Mouse (Mus musculus) ES-E14 (cell line): ENCODE data around the gene Gprc5a. TPM values are rescaled to one million over a fixed set of nuclear protein-coding genes. Genes with fewer than 3 reads are reported as not detected.

Source experiments
- DNase-seq: peaks from one replicate; pipeline ENCODE4 v3.0.0-alpha.2; 2013; ENCODE audit warnings: low read depth, low spot score
- H3K27ac ChIP-seq: 2 replicates; pipeline ENCODE4 v1.5.1; 2012; ENCODE audit warnings: low read depth, mild to moderate bottlenecking, low read length, moderate library complexity, mixed read lengths; ENCODE audit not compliant: poor library complexity, insufficient read depth, severe bottlenecking
- H3K36me3 ChIP-seq: 2 replicates; pipeline ENCODE4 v1.6.1; 2012; ENCODE audit warnings: mild to moderate bottlenecking, low read length, moderate library complexity, mixed read lengths; ENCODE audit not compliant: control insufficient read depth, poor library complexity, insufficient read depth, severe bottlenecking
- H3K4me1 ChIP-seq, 2 experiments: fragments of 150-350 bp in 1 of 2; sonication (generic) in 1 of 2; 2 replicates each; pipeline ENCODE4 v1.6.1; 2012; ENCODE audit warnings: low read length in 2 of 2, mild to moderate bottlenecking in 1 of 2, mixed read lengths in 1 of 2; ENCODE audit not compliant: control insufficient read depth in 2 of 2, insufficient read depth in 2 of 2, poor library complexity in 1 of 2
- H3K4me3 ChIP-seq, 2 experiments: fragments of 150-350 bp in 1 of 2; sonication (generic) in 1 of 2; 2 replicates each; pipeline ENCODE4 v1.5.1; 2012; ENCODE audit warnings: low read length in 2 of 2, low read depth in 1 of 2, mild to moderate bottlenecking in 1 of 2, mixed read lengths in 1 of 2; ENCODE audit not compliant: insufficient read depth in 1 of 2, poor library complexity in 1 of 2, severe bottlenecking in 1 of 2
- H3K9ac ChIP-seq: 2 replicates; pipeline ENCODE4 v1.6.1; 2012; ENCODE audit warnings: low read depth, mild to moderate bottlenecking, low read length, mixed read lengths; ENCODE audit not compliant: poor library complexity, insufficient read depth, severe bottlenecking
- H3K9me3 ChIP-seq: fragments of 150-350 bp; sonication (generic); 2 replicates; pipeline ENCODE4 v1.6.1; 2012; ENCODE audit warnings: low read depth, mild to moderate bottlenecking, low read length; ENCODE audit not compliant: control insufficient read depth, insufficient read depth
- CHD2 ChIP-seq: IDR thresholded peaks from 2 replicates; pipeline ENCODE4 v1.6.1; 2014; ENCODE audit warnings: mild to moderate bottlenecking, low read depth, low read length, inconsistent platforms
- HCFC1 ChIP-seq: IDR thresholded peaks from 2 replicates; pipeline ENCODE4 v1.6.1; 2012; ENCODE audit warnings: low read length, inconsistent platforms, borderline replicate concordance; ENCODE audit not compliant: insufficient read depth
- MAFK ChIP-seq: IDR thresholded peaks from 2 replicates; pipeline ENCODE4 v1.6.1; 2014; ENCODE audit warnings: mild to moderate bottlenecking, low read depth, low read length, inconsistent platforms; ENCODE audit not compliant: insufficient read depth
- ZC3H11A ChIP-seq: IDR thresholded peaks from 2 replicates; pipeline ENCODE4 v1.6.1; 2012; ENCODE audit warnings: low read depth, mild to moderate bottlenecking, inconsistent platforms, low read length, borderline replicate concordance
- ZNF384 ChIP-seq: IDR thresholded peaks from 2 replicates; pipeline ENCODE4 v1.6.1; 2012; ENCODE audit warnings: low read depth, low read length, inconsistent platforms
- in situ Hi-C, 2 experiments: fragments of 600-800 bp; cut with MboI; formaldehyde crosslinking; loops; one replicate each; pipeline ENCODE4 v1.15.1; 2025; ENCODE audit warnings: low sequenced_read_pairs in 2 of 2, inconsistent platforms in 1 of 2; ENCODE audit not compliant: unreplicated experiment in 2 of 2
- total RNA-seq: library from RNA; depleted of rRNA; stranded (reverse); fragments of 300-350 nt; gene quantifications from 2 replicates; pipeline ENCODE4 v1.2.3, GENCODE M21; 2012; rRNA removed

Gene Gprc5a
- total RNA-seq, 1 experiment = 10.6 TPM

DNA sequence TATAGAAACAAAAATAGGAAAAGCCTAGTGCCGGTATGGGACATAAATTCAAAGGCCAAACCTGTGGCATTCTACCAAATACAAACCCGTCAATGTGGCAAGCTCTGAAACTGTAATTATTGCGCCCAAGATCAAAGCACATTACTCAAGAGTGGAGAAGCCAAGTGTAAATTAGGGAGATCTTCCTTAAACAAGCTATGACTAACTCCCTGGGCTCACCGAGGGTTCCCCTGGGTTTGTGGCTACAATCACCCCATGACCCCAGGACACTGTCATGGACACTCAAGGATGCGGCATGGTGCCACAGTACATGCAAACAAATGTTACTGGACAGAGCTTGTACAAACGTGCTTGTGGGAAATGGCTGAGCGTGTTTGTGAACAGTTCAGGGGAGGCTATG, 67.6 kb downstream of the Gprc5a start:
- H3K9ac ChIP-seq = no peak overlapping the region
- in situ Hi-C loops = no loop called here
- H3K9me3 ChIP-seq = no peaks in the 10 kb centered on the region
- TF ChIP-seq ZC3H11A = no peak
- TF ChIP-seq HCFC1 = no peak
- TF ChIP-seq CHD2 = no peak
- no peak for TF ChIP-seq ZNF384
- TF ChIP-seq MAFK = no peak
- H3K4me3 ChIP-seq = no peak overlapping the region
- no peaks in the 10 kb centered on the region; the same call in 1 of the 2 replicates for H3K36me3 ChIP-seq
- no peak overlapping the region for H3K27ac ChIP-seq
- H3K4me1 ChIP-seq = peaks cover 0 to 8% of the 10 kb centered on the region in 2 experiments; a peak in 3 of 4 replicates
- DNase-seq = no peak

- in situ Hi-C loops = no loop called here
- no peak for DNase-seq
- no peak overlapping the region for H3K27ac ChIP-seq
- no peaks in the 10 kb centered on the region; the same call in 1 of the 2 replicates for H3K36me3 ChIP-seq
- TF ChIP-seq MAFK = no peak
- TF ChIP-seq ZC3H11A = no peak
- TF ChIP-seq CHD2 = no peak
- no peak for TF ChIP-seq HCFC1
- TF ChIP-seq ZNF384 = no peak
- H3K4me3 ChIP-seq = no peak overlapping the region
- peaks cover 0 to 8% of the 10 kb centered on the region in 2 experiments; a peak in 3 of 4 replicates for H3K4me1 ChIP-seq
- no peaks in the 10 kb centered on the region for H3K9me3 ChIP-seq
- no peak overlapping the region for H3K9ac ChIP-seq
Measured at GRCm38 (mm10) chr6:135133486-135133885, 68.0 kb downstream of the Gprc5a start.

Other genes starting within 250 kb of the Gprc5a start
- 4.3 TPM in 2 replicates for gene Crebl2, start 235.5 kb upstream of the Gprc5a start, total RNA-seq
- gene Gpr19, start 167.1 kb upstream of the Gprc5a start, total RNA-seq = 34.7 and 36.3 TPM in 2 replicates
- gene Cdkn1b, start 145.2 kb upstream of the Gprc5a start, total RNA-seq = 10.7 and 15.4 TPM in 2 replicates
- 0.16 and 0.22 TPM in 2 replicates for gene Apold1, start 83.9 kb upstream of the Gprc5a start, total RNA-seq
- 72.4 and 75.1 TPM in 2 replicates for gene Ddx47, start 54.0 kb upstream of the Gprc5a start, total RNA-seq
- gene Gprc5d, start 52.6 kb downstream of the Gprc5a start, total RNA-seq = not detected in 2 replicates
- gene Fam234b, start 132.3 kb downstream of the Gprc5a start, total RNA-seq = 7.5 and 13.8 TPM in 2 replicates
- gene Hebp1, start 132.4 kb downstream of the Gprc5a start, total RNA-seq = 17.0 and 22.4 TPM in 2 replicates
- 0.63 and 0.98 TPM in 2 replicates for gene Gsg1, start 188.7 kb downstream of the Gprc5a start, total RNA-seq
- gene Pbp2, start 244.8 kb downstream of the Gprc5a start, total RNA-seq = 0.31 TPM in 1 of 2 replicates, not detected in the other